Mouse (Mus musculus): ENCODE data around the gene Mpv17l. TPM values are rescaled to one million over a fixed set of nuclear protein-coding genes. Genes with fewer than 3 reads are reported as not detected.
"Not testable (repeated sequence)": the region's sequence is repeated elsewhere in the genome, so short reads cannot be mapped to it uniquely, and the experiment has no call there.

The Mpv17l gene
- polyA plus RNA-seq (2015; fragmentation: Nextera tagmentation; extraction: Ambion mirVana) = 16.0 and 17.0 TPM in 2 replicates

DNA sequence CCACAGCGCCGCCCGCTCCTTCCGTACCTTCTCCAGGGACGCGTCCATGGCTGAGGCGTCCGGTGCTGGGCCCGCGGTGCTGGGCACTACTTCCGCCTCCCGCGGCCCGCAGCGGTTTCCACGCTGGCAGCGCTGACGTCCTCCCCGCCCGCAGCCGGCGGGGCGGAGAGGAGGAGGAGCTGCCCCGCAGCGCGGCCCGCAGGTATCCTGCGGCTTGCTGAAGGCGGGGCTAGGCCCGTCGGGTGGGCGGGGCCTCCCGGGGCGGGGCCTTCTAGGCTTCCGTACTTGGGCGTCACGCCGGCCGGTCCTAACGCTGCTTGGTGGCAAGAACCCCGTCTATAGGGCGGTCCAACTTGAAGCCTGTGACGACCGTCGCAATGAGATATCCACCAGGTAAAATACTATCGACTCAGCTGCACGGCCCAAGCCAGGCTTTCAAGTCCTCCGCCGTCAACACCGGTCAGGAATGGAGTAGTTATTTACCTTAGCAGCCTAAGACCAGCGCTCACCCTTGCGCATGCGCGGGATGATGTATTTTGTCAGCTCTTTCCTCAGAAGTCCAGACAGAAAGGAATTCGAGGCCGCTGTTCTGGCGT is at the start of gene Mpv17l, which contains the start of gene Pdxdc1:
Mpv17l (plus strand) TSS at position 274 of the 596 bp plus-strand sequence.
Pdxdc1 (minus strand) TSS at position 244 of the 596 bp plus-strand sequence.
- peak within 1 kb of the TSS; percentile 95 for H3K27ac ChIP-seq
- H3K9me3 ChIP-seq = no peaks in the 10 kb centered on the region
- H3K27me3 ChIP-seq = no peaks in the 10 kb centered on the region
- under 1% methylated on average over 51 of the region's 57 CpGs for WGBS
- H3K4me2 ChIP-seq = peak within 1 kb of the TSS; percentile 76
- ATAC-seq (ENCODE audit: low FRiP score) = peak; percentile 96
- peaks cover 14% of the 10 kb centered on the region for H3K4me1 ChIP-seq (replicated peaks)
- no peaks in the 10 kb centered on the region for H3K36me3 ChIP-seq
- peak within 1 kb of the TSS; percentile 92 for H3K4me3 ChIP-seq
- H3K9ac ChIP-seq = peak within 1 kb of the TSS; percentile 90

- Histone ChIP-seq H3K9me3 (no peaks in the 10 kb centered on the region), H3K27ac (no peak overlapping the region), H3K36me3 (peaks cover 52% of the 10 kb centered on the region), H3K9ac (no peak overlapping the region), H3K4me3 (no peak overlapping the region), H3K27me3 (no peaks in the 10 kb centered on the region), H3K4me1 (replicated peaks) (no peaks in the 10 kb centered on the region), H3K4me2 (no peak overlapping the region)
- ATAC-seq (ENCODE audit: low FRiP score) = no peak
- WGBS = 96% methylated on average over 4 of the region's 4 CpGs
These were observed 49.1 kb upstream of the Mpv17l start for GRCm38 (mm10) chr16:13853886-13854285.

- no peak overlapping the region for H3K4me2 ChIP-seq
- ATAC-seq (ENCODE audit: low FRiP score) = no peak
- no peaks in the 10 kb centered on the region for H3K9me3 ChIP-seq
- peaks cover 23% of the 10 kb centered on the region for H3K36me3 ChIP-seq
- no peak overlapping the region for H3K9ac ChIP-seq
- H3K27ac ChIP-seq = no peak overlapping the region
- H3K4me3 ChIP-seq = no peak overlapping the region
- peaks cover 9% of the 10 kb centered on the region for H3K4me1 ChIP-seq (replicated peaks)
- H3K27me3 ChIP-seq = no peaks in the 10 kb centered on the region
- whole genome bisulfite sequencing = 89% methylated on average over 4 of the region's 4 CpGs
These were observed 36.9 kb upstream of the Mpv17l start for GRCm38 (mm10) chr16:13866076-13866475.

DNA sequence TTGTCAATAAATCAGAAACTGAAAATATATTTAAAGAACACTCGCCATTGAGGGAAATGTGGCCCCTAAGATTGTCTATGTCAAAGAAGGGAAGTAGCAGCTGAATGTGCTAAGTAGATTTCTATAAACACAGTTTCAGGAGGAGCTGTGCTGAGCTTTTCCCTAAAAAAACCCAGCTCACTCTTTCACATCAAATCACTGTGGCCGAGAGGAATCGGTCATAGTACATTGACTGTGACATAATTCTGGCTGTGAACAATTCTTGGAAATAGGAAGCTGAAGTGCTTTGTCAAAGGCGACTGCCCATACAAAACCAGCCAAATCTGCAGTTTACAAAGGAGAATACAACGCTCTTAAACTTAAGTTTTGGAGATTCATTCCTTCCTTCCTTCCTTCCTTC is 36.3 kb upstream of the Mpv17l start:
- whole genome bisulfite sequencing = 86% methylated on average over 5 of the region's 5 CpGs
- no peak overlapping the region for H3K4me2 ChIP-seq
- ATAC-seq (ENCODE audit: low FRiP score) = no peak

GRCm38 (mm10) chr16:13867406-13867805 is 35.6 kb upstream of the Mpv17l start:
- Histone ChIP-seq H3K27ac (peak overlapping the region; percentile 64; the same call in 1 of the 2 replicates), H3K4me2 (peak overlapping the region; percentile 52), H3K36me3 (peaks cover 23% of the 10 kb centered on the region)
- H3K4me1 ChIP-seq (replicated peaks); H3K27me3 ChIP-seq; H3K9ac ChIP-seq; H3K9me3 ChIP-seq; H3K4me3 ChIP-seq: not testable (repeated sequence)
- 13% methylated on average over 5 of the region's 5 CpGs for whole genome bisulfite sequencing
- peak; percentile 84 for ATAC-seq (ENCODE audit: low FRiP score)

More for the DNA sequence above, 36.3 kb upstream of the Mpv17l start:
- Histone ChIP-seq H3K36me3 (peaks cover 23% of the 10 kb centered on the region), H3K9me3 (no peaks in the 10 kb centered on the region), H3K4me3 (no peak overlapping the region), H3K4me1 (replicated peaks) (peaks cover 9% of the 10 kb centered on the region), H3K27me3 (no peaks in the 10 kb centered on the region), H3K27ac (no peak overlapping the region), H3K9ac (no peak overlapping the region)

GRCm38 (mm10) chr16:13867910-13868514 is 34.9 kb upstream of the Mpv17l start:
- no peaks in the 10 kb centered on the region for H3K9me3 ChIP-seq
- peak overlapping the region; percentile 64 for H3K27ac ChIP-seq
- H3K4me2 ChIP-seq = peak overlapping the region; percentile 52
- H3K36me3 ChIP-seq = peaks cover 21% of the 10 kb centered on the region
- 2% methylated on average over 42 of the region's 42 CpGs for WGBS
- peaks cover 9% of the 10 kb centered on the region for H3K4me1 ChIP-seq (replicated peaks)
- ATAC-seq (ENCODE audit: low FRiP score) = peak; percentile 83
- no peaks in the 10 kb centered on the region for H3K27me3 ChIP-seq
- H3K4me3 ChIP-seq = peak overlapping the region; percentile 34
- peak overlapping the region; percentile 56 for H3K9ac ChIP-seq

GRCm38 (mm10) chr16:13875483-13875882 is 27.5 kb upstream of the Mpv17l start:
- H3K27me3 ChIP-seq = no peaks in the 10 kb centered on the region
- H3K9me3 ChIP-seq = no peaks in the 10 kb centered on the region
- no peak overlapping the region for H3K9ac ChIP-seq
- no peak overlapping the region for H3K4me2 ChIP-seq
- H3K4me1 ChIP-seq (replicated peaks) = no peaks in the 10 kb centered on the region
- 95% methylated on average over 4 of the region's 4 CpGs for WGBS
- no peak overlapping the region for H3K4me3 ChIP-seq
- H3K27ac ChIP-seq = no peak overlapping the region
- peaks cover 48% of the 10 kb centered on the region for H3K36me3 ChIP-seq
- ATAC-seq (ENCODE audit: low FRiP score) = no peak

DNA sequence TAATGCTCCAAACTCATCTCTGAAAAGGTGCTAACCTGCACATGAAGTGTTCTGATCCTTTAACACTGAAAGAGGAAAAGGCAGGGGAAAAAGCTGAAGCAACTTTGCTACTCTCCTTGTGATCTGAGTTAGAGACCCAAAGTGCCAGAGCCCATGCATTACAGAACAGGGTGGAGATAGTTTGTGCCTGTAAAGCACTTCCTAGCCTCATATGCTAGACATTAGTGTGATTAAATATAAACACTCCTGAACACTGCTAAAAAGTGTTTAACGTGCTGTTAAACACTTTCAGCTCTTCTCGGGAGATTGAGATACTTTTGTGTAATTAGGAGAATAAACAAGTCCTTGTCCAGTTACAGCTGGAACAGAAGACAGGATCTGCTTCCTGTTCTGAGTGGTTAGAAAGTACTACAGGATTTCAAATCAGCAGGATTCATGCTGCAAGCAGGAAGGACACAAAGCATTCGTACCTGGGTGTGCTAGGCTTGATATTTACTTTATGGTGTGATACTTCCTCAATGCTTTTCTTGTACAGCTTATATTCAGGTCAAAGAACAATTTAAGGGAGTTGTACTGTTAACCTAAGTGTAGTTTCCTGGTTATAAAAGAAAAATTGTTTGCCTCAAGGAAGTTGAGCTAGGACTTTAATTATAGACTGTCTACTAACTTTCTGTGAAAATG is 19.7 kb upstream of the Mpv17l start:
- no peak for ATAC-seq (ENCODE audit: low FRiP score)
- no peak overlapping the region for H3K27ac ChIP-seq
- H3K9ac ChIP-seq = no peak overlapping the region
- 75% methylated on average over 3 of the region's 3 CpGs for WGBS
- no peak overlapping the region for H3K4me3 ChIP-seq
- H3K27me3 ChIP-seq = no peaks in the 10 kb centered on the region
- no peak overlapping the region for H3K4me2 ChIP-seq
- H3K4me1 ChIP-seq (replicated peaks) = no peaks in the 10 kb centered on the region
- H3K9me3 ChIP-seq = no peaks in the 10 kb centered on the region
- H3K36me3 ChIP-seq = peaks cover 12% of the 10 kb centered on the region; the same call in 1 of the 2 replicates

DNA sequence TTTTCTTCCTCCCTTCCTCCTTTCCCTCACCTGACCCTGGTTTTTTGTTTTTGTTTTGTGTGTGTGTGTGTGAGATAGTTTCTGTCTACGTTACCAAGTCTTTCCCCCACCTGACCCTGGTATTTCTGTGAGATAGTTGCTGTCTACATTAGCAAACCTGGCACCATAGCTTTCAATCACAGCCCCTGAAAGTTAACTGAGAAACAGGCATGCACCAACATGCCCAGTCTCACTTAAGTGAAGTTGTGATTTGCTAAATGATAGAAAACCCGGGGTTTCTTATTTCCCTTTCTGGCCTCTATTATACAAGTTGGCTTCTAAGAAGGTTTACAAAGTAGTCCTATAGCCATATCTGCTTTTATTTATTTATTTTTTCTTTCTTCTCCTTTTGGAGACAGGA is 12.5 kb upstream of the Mpv17l start:
- Histone ChIP-seq H3K4me3 (no peak overlapping the region), H3K36me3 (no peaks in the 10 kb centered on the region), H3K4me1 (replicated peaks) (no peaks in the 10 kb centered on the region), H3K9me3 (no peaks in the 10 kb centered on the region), H3K27me3 (no peaks in the 10 kb centered on the region), H3K4me2 (no peak overlapping the region), H3K9ac (no peak overlapping the region), H3K27ac (no peak overlapping the region)
- WGBS = 89% methylated on average over 2 of the region's 2 CpGs
- ATAC-seq (ENCODE audit: low FRiP score) = no peak

- ATAC-seq (ENCODE audit: low FRiP score) = no peak
These were observed 10.1 kb upstream of the Mpv17l start for GRCm38 (mm10) chr16:13892850-13893249.

DNA sequence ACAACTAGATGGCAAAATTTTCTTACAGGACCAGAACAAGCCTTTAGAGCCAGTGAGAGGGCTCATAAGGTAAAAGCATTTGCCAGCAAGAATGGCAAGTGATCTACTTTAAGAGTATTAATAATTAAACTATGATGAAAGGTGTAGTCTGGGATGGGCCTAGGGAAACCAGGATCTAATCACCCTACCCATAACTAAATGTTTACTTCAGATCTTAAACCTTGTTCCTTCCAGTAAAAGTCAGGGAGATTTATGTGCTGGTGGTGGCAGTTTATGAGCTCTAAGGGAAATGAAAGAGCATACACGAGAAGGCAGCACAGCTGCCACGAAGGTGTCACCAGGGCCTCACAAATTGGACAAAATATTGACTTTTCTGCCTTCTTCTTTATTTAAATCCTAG is 8.9 kb upstream of the Mpv17l start:
- H3K9me3 ChIP-seq = no peaks in the 10 kb centered on the region
- no peaks in the 10 kb centered on the region for H3K4me1 ChIP-seq (replicated peaks)
- no peak overlapping the region for H3K27ac ChIP-seq
- H3K9ac ChIP-seq = no peak overlapping the region
- ATAC-seq (ENCODE audit: low FRiP score) = no peak
- no peak overlapping the region for H3K4me3 ChIP-seq
- no peak overlapping the region for H3K4me2 ChIP-seq
- H3K36me3 ChIP-seq = no peaks in the 10 kb centered on the region
- WGBS = 92% methylated on average over 2 of the region's 2 CpGs
- H3K27me3 ChIP-seq = no peaks in the 10 kb centered on the region

More at GRCm38 (mm10) chr16:13892850-13893249, 10.1 kb upstream of the Mpv17l start:
- H3K27ac ChIP-seq = no peak overlapping the region
- no peaks in the 10 kb centered on the region for H3K9me3 ChIP-seq
- H3K4me3 ChIP-seq = no peak overlapping the region
- H3K36me3 ChIP-seq = no peaks in the 10 kb centered on the region
- no peak overlapping the region for H3K9ac ChIP-seq
- H3K27me3 ChIP-seq = no peaks in the 10 kb centered on the region
- no peak overlapping the region for H3K4me2 ChIP-seq
- H3K4me1 ChIP-seq (replicated peaks) = no peaks in the 10 kb centered on the region

- H3K27ac ChIP-seq = no peak overlapping the region
- no peak overlapping the region for H3K9ac ChIP-seq
- no peaks in the 10 kb centered on the region for H3K4me1 ChIP-seq (replicated peaks)
- no peak for ATAC-seq (ENCODE audit: low FRiP score)
- H3K27me3 ChIP-seq = no peaks in the 10 kb centered on the region
- no peak overlapping the region for H3K4me2 ChIP-seq
- no peaks in the 10 kb centered on the region for H3K36me3 ChIP-seq
- no peaks in the 10 kb centered on the region for H3K9me3 ChIP-seq
- no peak overlapping the region for H3K4me3 ChIP-seq
- WGBS = 93% methylated on average over 3 of the region's 3 CpGs
These were observed 7.2 kb upstream of the Mpv17l start for GRCm38 (mm10) chr16:13895740-13896139.

Measured in hindbrain, embryonic 13.5 days (tissue).